Mouse (Mus musculus) cerebellum, adult 9-11 months (tissue): ENCODE data around the gene Blm.
"Not testable (repeated sequence)": the region's sequence is repeated elsewhere in the genome, so short reads cannot be mapped to it uniquely, and the experiment has no call there.

Experiments
- DNase-seq: peaks from one replicate; pipeline ENCODE4 v3.0.0; 2022

Gene Blm

GRCm38 (mm10) chr7:80531087-80531486 is 3.8 kb downstream of the Blm start:
- DNase-seq, result no peak

DNA sequence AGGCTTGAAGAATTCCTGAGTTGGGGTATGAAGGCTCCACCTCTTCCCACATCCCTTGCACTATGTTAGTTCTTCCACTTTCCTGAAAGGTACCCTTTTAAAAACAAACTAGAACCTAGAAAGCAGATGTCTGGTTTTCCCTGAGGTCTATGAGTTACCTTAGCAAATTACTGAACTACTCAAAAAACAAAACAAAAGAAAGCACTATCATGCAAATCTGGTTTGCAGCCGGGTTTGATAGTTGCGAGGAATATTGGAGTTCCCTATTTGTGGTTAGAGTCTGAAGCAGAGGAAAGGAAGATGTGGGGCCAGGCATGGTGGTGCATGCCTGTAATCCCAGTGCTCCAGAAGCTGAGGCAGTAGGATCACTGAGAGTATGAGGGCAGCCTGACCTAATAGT is 4.3 kb downstream of the Blm start:
- DNase-seq, result no peak

DNA sequence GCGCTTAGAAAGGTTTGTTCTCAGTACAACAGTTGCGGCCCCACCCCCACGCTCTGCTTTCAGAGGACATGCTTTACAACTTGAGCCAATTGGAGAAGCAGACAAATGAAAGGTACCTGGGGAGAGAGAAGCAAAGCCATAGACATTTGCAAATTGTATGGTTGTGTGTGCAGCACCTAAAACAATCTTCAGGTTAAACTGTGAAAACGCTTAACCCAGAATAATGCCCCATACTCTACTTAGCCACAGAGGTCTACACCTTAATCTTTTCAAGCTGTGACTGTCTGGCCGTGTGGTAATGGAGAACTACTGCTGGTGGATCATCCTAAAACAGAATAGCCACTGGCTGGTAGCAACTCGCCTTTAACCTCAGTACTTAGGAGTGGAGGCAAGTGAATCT is 8.2 kb downstream of the Blm start:
- no peak for DNase-seq

DNA sequence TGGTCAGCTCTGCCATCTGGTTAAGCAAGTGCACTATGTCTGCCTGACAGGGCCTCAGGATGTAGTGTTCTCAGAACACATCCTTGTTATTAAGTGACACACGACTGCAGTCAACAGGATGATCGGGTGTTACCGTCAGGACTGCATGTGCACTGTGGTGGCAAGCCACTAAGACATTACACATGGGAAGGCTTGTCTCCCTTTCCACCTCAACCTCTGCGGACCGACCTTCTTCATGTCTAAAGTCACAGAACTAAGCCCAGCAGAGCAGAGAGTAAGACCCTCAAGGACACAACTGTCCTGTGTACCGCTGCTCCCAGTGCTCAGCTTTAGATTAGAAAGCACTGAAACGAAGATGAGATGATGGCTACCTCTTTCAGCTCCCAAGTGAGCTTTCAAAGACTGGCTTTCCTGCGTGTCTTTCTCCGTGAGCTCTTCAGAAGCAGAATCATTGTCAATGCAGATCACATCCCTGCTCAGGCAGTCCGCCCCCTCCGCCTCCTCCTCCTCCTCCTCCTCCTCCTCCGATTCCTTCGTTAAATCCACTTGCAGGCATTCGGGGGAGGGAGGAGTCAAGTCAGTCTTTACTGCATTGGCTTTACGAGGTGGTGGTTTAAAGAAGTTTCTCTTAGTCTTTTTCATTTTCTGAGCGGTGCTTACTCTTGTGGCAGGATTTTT is 22.4 kb downstream of the Blm start:
- DNase-seq, result no peak

DNA sequence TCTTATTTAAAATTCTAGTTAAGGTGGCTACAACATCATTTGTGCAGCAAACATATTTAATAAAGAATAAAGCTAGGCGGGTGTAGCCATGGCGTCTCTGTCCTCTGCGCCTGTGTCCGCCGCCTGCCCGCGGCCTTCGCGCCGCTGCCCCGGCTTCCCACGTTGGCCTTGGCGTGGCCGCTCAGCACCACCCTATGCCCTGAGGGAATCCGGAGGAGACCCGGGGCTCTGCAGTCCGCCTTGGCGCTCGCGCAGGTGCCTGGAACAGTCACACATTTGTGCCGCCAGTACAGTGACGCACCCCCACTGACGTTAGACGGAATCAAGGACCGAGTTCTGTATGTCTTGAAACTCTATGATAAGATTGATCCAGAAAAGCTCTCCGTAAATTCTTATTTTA is 27.2 kb downstream of the Blm start:
- DNase-seq, result not testable (repeated sequence)

GRCm38 (mm10) chr7:80506007-80506406 is 28.9 kb downstream of the Blm start:
- no peak for DNase-seq

GRCm38 (mm10) chr7:80504920-80505319 is 30.0 kb downstream of the Blm start:
- DNase-seq, result no peak

DNA sequence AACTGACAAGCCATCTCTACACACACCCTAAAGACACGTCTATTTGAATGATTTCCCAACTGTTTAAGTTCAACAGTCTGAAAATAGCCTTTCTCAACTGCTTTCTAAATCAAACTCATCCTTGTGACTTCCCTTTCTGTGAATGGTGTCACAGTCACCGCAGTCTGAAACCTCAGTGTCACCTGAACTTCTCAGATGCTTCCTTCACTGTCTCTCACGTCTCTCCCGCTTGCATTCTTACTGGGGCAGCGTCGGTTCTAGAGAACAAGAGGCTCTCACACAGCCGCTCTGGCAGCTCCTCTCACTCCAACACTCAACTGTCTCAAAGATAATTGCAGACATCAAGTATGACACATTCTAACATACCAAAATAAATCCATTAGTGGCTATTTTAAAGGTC is 33.9 kb downstream of the Blm start:
- no peak for DNase-seq

GRCm38 (mm10) chr7:80500099-80500498 is 34.8 kb downstream of the Blm start:
- no peak for DNase-seq

DNA sequence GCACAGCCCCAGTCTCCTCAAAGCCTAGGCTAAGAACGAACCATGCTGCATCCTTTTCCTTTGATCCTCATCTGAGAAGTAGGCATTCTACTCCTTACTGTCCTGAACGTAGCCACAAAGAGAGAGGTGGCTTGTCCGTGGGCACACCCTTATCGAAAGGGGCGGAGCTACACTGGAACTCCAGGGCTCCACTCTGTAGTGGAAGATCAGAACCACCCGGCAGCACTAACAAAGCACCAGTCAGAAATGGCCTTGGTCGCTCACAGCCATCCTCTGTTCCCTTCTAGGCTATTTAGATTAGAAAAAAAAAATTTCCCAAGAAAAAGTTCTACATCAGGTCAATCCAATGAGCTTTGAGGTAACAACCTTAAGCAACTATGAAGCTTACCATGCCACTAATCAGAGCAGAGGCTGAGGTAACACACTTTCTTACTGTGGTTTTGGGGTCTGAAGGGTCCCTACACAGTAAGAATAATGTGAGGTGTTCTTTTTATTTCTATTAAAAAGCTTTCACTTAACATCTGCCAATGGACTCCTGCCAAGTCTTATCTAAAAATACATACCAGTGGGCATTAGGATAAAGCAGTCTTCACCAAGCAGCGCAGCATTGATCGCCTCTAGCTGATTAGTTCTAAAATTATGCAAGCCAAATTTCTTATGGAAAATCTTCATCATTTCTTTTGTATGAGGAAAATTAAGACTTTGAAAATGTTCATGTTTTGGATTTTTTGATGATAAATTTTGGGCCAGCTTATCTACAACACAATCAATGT is 35.5 kb downstream of the Blm start:
- DNase-seq, result no peak

DNA sequence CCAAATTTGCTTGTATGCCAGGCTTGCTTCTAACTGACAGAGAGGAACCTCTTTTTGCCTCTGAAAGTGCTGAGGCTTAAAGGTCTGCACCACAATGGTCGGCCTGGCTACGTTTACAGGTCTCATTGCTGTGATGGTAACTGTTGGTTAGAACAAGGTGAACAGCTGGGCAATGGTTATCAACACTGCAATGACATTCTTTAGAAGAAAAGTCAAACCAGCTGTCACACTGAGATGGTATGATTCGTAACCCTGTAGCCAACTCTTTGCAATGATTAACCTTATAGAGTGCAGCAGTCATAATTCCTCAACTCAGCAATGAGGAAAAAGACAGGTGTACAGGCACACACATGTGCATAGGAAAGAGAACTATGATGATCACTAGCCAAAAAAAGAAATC is 38.3 kb downstream of the Blm start:
- no peak for DNase-seq

DNA sequence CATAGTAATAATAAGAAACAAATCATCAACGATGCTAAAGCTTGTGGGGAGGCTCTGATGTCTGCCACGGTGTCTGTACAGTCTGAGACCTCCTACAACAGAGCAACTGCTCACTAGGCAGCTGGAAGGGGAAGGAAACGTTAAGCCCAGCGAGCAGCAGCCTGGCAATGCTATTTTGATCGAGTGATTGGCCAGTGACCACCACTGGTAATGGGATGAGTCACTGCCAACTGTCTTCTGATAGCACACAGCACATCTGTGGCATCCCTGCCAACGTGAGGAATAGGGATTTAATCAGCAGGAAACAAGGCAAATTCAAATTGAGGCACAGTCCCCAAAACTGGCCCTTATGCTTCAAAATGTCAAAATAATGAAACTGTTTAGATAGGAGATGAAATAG is 39.7 kb downstream of the Blm start:
- DNase-seq, result no peak

DNA sequence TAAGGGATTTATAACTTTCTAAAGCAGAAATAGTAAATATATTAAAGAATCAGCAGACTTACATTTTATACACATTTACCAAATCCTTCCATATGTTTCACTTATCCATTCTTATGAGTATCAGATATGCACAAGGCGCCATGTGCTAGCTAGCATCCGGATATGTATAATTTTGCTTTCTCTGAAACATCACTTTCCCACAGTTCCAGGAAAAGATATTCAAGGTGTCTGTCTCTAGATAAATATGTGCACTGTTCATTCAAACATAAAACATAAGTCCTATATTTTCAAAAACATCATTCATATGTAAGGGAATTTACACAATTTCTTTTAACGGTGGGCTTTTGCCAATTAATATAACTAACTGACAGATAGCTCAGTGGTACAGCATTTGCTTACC is 42.9 kb downstream of the Blm start:
- DNase-seq, result no peak

DNA sequence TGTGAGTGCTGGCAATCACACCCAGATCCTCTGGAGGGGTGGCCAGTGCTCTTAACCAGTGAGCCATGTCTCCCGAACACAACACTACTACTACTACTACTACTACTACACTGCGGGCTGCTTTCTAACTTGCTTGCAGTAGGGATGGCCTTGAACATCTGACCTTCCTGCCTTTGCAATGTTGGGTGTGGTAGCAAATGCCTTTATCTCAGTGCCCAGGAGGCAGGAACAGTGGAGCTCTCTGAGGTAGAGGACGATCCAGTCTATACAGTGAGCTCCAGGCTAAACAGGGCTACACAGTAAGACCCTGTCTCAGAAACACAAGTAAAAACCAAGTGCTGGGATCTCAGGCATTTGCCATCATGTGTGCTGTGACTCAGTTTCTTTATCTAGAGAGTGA is 43.8 kb downstream of the Blm start:
- no peak for DNase-seq

- DNase-seq, result no peak
These were observed 44.6 kb downstream of the Blm start for GRCm38 (mm10) chr7:80490351-80490750.

DNA sequence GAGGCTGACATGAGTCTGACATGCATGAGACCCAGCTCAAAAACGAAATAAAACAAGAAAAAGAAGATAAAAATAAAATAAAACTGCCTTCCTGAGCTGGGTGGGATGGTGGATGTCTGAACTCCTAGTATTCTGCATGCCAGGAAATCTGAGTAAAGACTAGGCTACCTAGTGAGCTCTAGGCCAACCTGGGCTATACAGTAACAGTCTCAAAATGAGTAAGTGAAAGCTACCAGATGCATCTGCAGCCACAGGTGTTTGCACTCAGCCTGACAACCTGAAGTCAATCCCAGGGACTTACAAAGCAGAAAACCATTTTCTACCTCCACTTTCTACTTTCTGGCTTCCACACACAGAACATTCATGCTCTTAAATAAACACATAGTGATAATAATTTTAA is 45.5 kb downstream of the Blm start:
- DNase-seq, result no peak

DNA sequence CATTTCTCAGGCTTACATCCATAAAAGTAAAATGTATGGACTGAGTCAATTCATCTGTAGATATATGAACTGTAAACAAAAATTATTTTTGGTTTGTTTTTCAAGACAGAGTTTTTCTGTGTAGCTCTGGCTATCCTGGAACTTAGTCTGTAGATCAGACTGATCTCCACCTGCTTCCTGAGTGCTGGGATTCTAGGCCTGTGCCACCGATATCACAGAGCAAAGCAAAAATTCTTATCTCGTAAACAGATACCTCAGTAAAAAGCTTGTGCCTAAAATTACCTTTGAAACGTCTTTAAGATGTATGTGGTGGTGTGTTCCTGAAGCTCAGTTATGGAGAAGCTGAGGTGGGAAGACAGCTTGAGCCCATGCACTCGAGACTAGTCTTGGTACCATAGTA is 47.7 kb downstream of the Blm start:
- no peak for DNase-seq

DNA sequence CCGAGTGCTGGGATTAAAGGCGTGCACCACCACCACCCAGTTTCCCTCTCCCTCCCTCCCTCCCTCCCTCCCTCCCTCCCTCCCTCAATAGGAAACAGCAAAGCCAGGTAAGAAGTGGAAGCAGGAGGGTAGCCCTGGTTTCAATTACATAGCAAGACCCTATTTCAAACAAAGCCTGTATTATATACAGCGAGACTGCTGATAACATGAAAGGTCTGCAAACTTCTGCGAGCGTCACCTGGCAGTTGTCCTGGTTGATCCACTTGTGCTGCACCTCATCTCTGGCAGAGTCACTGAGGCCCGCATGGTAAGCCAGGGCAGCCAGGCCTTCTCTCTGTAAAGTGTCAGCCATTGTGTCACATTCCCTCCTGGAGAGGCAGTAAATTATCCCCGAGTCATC is 54.8 kb downstream of the Blm start:
- no peak for DNase-seq

GRCm38 (mm10) chr7:80473837-80474236 is 61.1 kb downstream of the Blm start:
- DNase-seq, result no peak

DNA sequence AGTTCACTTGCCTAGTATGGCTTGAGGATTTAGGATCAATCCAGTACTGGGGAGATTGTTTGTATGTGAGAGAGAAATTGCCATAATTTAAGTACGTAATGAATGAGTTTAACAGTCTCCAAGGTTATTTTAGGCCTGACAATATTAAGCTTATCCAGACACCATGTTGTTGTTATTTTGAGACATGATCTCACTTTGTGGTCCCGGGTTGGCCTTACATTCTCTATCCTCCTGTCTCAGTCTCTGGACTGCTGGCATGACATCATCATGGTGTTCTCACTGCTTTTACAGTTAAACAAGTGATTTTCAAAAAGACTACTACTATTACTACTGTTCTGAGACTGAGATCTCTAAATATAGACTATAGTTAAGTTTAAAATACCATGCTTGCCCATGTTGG is 66.1 kb downstream of the Blm start:
- DNase-seq, result no peak

- DNase-seq, result no peak
These were observed 67.6 kb downstream of the Blm start for GRCm38 (mm10) chr7:80467334-80467733.

DNA sequence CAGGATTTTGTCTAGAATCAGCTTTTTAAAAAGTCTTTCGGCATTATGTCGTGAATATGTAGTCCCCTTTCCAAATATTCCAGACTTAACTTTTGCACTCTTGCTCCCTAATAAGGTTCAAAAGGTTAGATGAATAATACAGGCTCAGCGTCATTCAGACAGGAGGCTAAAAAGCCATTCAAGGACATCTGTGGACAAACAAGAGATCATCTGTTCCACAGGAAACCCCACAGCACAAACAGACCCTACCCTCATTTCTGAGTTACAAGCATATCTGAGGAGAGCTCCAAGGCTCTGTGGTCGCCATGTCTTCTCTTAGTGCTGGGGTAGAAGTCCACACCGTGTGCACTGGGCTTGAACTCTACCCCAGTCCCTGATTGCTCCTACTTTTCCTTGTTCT is 70.1 kb downstream of the Blm start:
- no peak for DNase-seq

DNA sequence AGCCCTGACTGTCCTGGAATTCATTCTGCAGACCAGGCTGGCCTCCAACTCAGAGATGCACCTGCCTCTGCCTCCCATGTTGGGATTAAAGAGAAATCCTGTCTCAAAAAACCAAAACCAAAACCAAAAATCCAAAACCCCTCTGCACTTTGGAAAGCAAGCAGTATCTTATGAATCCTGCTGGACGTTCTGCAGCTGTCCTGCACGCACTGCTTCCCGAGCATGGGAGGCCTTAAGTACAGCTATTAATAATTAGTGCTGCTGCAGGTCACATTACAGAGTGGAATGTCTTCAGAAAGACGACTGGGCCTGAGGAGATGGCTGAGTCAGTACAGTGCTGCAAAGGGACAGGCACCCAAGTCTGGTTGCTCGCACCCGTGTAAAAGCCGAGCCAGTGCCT is 73.0 kb downstream of the Blm start:
- DNase-seq, result no peak

DNA sequence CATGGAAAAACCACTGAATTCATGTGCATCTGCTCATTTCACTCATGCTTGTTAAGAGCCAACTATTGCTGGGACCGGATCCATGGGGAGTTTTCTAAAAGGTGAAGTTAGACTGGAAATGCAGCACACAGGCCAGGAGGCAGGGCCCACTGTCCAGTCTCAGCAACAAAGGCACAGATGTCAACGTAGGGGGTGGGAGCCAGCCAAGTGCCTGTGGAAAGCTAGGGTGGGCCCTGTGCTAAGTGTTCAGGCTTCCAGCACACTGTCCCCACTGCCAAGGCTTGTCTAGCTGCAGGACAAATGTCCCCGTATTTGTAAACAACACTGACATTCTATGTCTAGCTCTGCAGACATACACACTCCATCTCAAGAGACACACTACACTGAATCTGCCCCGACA is 74.0 kb downstream of the Blm start:
- DNase-seq, result no peak

DNA sequence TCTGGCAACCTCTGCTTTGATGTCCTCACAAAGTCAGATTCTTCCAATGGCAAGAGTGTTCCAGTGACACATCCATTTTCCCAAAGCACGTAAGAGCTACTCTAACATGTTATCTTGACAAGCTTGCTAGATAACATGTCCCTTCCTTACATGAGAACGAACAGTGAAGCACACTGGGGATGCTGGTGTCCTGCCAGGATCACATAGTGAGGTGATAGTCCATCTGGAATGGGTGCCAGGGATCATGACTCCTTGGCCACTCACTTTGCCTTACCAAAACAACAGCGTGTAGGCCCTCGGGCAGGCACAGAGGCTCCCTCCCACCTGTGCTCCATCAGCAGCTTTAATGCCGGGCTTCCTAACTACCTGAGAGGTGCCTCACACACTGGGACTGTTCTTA is 74.7 kb downstream of the Blm start:
- no peak for DNase-seq
